Mouse (Mus musculus): ENCODE results near the gene Smyd3. TPM values are rescaled to one million over a fixed set of nuclear protein-coding genes. Genes with fewer than 3 reads are reported as not detected.

The Smyd3 gene
- polyA plus RNA-seq, 1 experiment = 12.6 TPM

GRCm38 (mm10) chr1:179477157-179477902 lies 40.5 kb downstream of the Smyd3 start:
- peak; percentile 80 for DNase-seq (ENCODE audit: low read depth)
- TF ChIP-seq CTCF (IDR thresholded peaks at IDR 0.05; ENCODE audit: borderline replicate concordance, extremely low read depth, insufficient read depth, insufficient read length) (peak; percentile 61; the same call in 1 of the 2 replicates), POLR2A (IDR thresholded peaks at IDR 0.05; ENCODE audit: borderline replicate concordance, extremely low read depth, insufficient read depth, insufficient read length, poor library complexity, severe bottlenecking) (no peak)

- TF ChIP-seq CTCF (IDR thresholded peaks at IDR 0.05; ENCODE audit: borderline replicate concordance, extremely low read depth, insufficient read depth, insufficient read length) (peak; percentile 42; the same call in 1 of the 2 replicates), POLR2A (IDR thresholded peaks at IDR 0.05; ENCODE audit: borderline replicate concordance, extremely low read depth, insufficient read depth, insufficient read length, poor library complexity, severe bottlenecking) (no peak)
- peak; percentile 28 for DNase-seq (ENCODE audit: low read depth)
Observed at GRCm38 (mm10) chr1:179476461-179477156, 41.2 kb downstream of the Smyd3 start.

GRCm38 (mm10) chr1:179474776-179475175 lies 43.1 kb downstream of the Smyd3 start:
- no peak for DNase-seq (ENCODE audit: low read depth)
- TF ChIP-seq POLR2A (IDR thresholded peaks at IDR 0.05; ENCODE audit: borderline replicate concordance, extremely low read depth, insufficient read depth, insufficient read length, poor library complexity, severe bottlenecking) (no peak), CTCF (IDR thresholded peaks at IDR 0.05; ENCODE audit: borderline replicate concordance, extremely low read depth, insufficient read depth, insufficient read length) (no peak)

- TF ChIP-seq POLR2A (IDR thresholded peaks at IDR 0.05; ENCODE audit: borderline replicate concordance, extremely low read depth, insufficient read depth, insufficient read length, poor library complexity, severe bottlenecking) = no peak
- no peak for TF ChIP-seq CTCF (IDR thresholded peaks at IDR 0.05; ENCODE audit: borderline replicate concordance, extremely low read depth, insufficient read depth, insufficient read length)
- DNase-seq (ENCODE audit: low read depth) = no peak
Observed at GRCm38 (mm10) chr1:179473920-179474643, 43.8 kb downstream of the Smyd3 start.

- no peak for DNase-seq (ENCODE audit: low read depth)
- TF ChIP-seq POLR2A (IDR thresholded peaks at IDR 0.05; ENCODE audit: borderline replicate concordance, extremely low read depth, insufficient read depth, insufficient read length, poor library complexity, severe bottlenecking) (no peak), CTCF (IDR thresholded peaks at IDR 0.05; ENCODE audit: borderline replicate concordance, extremely low read depth, insufficient read depth, insufficient read length) (no peak)
Observed at GRCm38 (mm10) chr1:179467970-179468369, 49.9 kb downstream of the Smyd3 start.

- no peak for TF ChIP-seq POLR2A (IDR thresholded peaks at IDR 0.05; ENCODE audit: borderline replicate concordance, extremely low read depth, insufficient read depth, insufficient read length, poor library complexity, severe bottlenecking)
- no peak for TF ChIP-seq CTCF (IDR thresholded peaks at IDR 0.05; ENCODE audit: borderline replicate concordance, extremely low read depth, insufficient read depth, insufficient read length)
- no peak for DNase-seq (ENCODE audit: low read depth)
Observed at GRCm38 (mm10) chr1:179462376-179462775, 55.5 kb downstream of the Smyd3 start.

GRCm38 (mm10) chr1:179461019-179461814 lies 56.6 kb downstream of the Smyd3 start:
- DNase-seq (ENCODE audit: low read depth) = no peak
- TF ChIP-seq POLR2A (IDR thresholded peaks at IDR 0.05; ENCODE audit: borderline replicate concordance, extremely low read depth, insufficient read depth, insufficient read length, poor library complexity, severe bottlenecking) (no peak), CTCF (IDR thresholded peaks at IDR 0.05; ENCODE audit: borderline replicate concordance, extremely low read depth, insufficient read depth, insufficient read length) (no peak)

- TF ChIP-seq POLR2A (IDR thresholded peaks at IDR 0.05; ENCODE audit: borderline replicate concordance, extremely low read depth, insufficient read depth, insufficient read length, poor library complexity, severe bottlenecking) (no peak), CTCF (IDR thresholded peaks at IDR 0.05; ENCODE audit: borderline replicate concordance, extremely low read depth, insufficient read depth, insufficient read length) (no peak)
- peak; percentile 94 for DNase-seq (ENCODE audit: low read depth)
Observed at GRCm38 (mm10) chr1:179458987-179459368, 58.9 kb downstream of the Smyd3 start.

- DNase-seq (ENCODE audit: low read depth) = peak; percentile 54
- no peak for TF ChIP-seq POLR2A (IDR thresholded peaks at IDR 0.05; ENCODE audit: borderline replicate concordance, extremely low read depth, insufficient read depth, insufficient read length, poor library complexity, severe bottlenecking)
- no peak for TF ChIP-seq CTCF (IDR thresholded peaks at IDR 0.05; ENCODE audit: borderline replicate concordance, extremely low read depth, insufficient read depth, insufficient read length)
Observed at GRCm38 (mm10) chr1:179458236-179458986, 59.4 kb downstream of the Smyd3 start.

GRCm38 (mm10) chr1:179454600-179454999 lies 63.2 kb downstream of the Smyd3 start:
- TF ChIP-seq CTCF (IDR thresholded peaks at IDR 0.05; ENCODE audit: borderline replicate concordance, extremely low read depth, insufficient read depth, insufficient read length) = no peak
- no peak for TF ChIP-seq POLR2A (IDR thresholded peaks at IDR 0.05; ENCODE audit: borderline replicate concordance, extremely low read depth, insufficient read depth, insufficient read length, poor library complexity, severe bottlenecking)
- DNase-seq (ENCODE audit: low read depth) = no peak
